In genomic region chr15:88882851-88883250, GRCm38 (mm10) we compare ENCODE assay signal across 25 mouse cellular contexts. TPM values are rescaled to one million over a fixed set of nuclear protein-coding genes. Genes with fewer than 3 reads are reported as not detected.
A peak's percentile ranks its signal among the peaks of the same experiment; 100 is the strongest.
DNase-seq lines count a peak whose midpoint lies in the region; ATAC-seq and TF ChIP-seq lines count a peak whose summit lies in the region.
"Had no signal": no experiment of that assay in that cellular context is flagged by ENCODE, and none has a peak within 500 bp of the region (broad histone marks: within the 10 kb centered on the region; RNA-seq: fewer than 3 reads in every experiment).

No protein-coding gene starts in this region.

- in situ Hi-C loops in CH12.LX (cut with MboI; ENCODE audit: low pct_ligation_motif_present, low pct_unique_long_range_greater_than_20kb, low sequenced_read_pairs): no loop called here

- no peaks in the 10 kb centered on the region for H3K27me3 ChIP-seq in forebrain, embryonic 11.5 days (ENCODE audit: control insufficient read depth, insufficient read depth, low read length)
- H3K27me3 ChIP-seq in forebrain, embryonic 14.5 days (replicated peaks; ENCODE audit: control insufficient read depth, insufficient read depth, low read length): no peaks in the 10 kb centered on the region
- H3K27me3 ChIP-seq in lung, postnatal 0 days (replicated peaks; ENCODE audit: insufficient read depth, low read length): no peaks in the 10 kb centered on the region
- peaks cover 74% of the 10 kb centered on the region for H3K27me3 ChIP-seq in CH12.LX (replicated peaks)
- H3K27me3 ChIP-seq: forebrain, embryonic 12.5 days; heart, embryonic 13.5 days had no signal

- H3K36me3 ChIP-seq in forebrain, embryonic 11.5 days (ENCODE audit: control insufficient read depth, insufficient read depth, low read length): no peaks in the 10 kb centered on the region
- H3K36me3 ChIP-seq in forebrain, embryonic 14.5 days (ENCODE audit: control insufficient read depth, insufficient read depth, low read length): no peaks in the 10 kb centered on the region
- H3K36me3 ChIP-seq in lung, postnatal 0 days (ENCODE audit: insufficient read depth, low read length): no peaks in the 10 kb centered on the region
- H3K36me3 ChIP-seq in CH12.LX (replicated peaks in 1 of 2; ENCODE audit: control insufficient read depth in 1 of 2, insufficient read depth in 1 of 2, low read length in 1 of 2): no peaks in the 10 kb centered on the region
- H3K36me3 ChIP-seq: forebrain, embryonic 12.5 days; heart, embryonic 10.5 days; heart, embryonic 13.5 days had no signal

- WGBS in forebrain, embryonic 11.5 days: 73% methylated on average over 4 of the region's 4 CpGs
- 59% methylated on average over 4 of the region's 4 CpGs for WGBS in forebrain, embryonic 14.5 days
- WGBS in lung, postnatal 0 days: 32% methylated on average over 4 of the region's 4 CpGs

- ATAC-seq in forebrain, embryonic 11.5 days (replicated peaks; ENCODE audit: low FRiP score): no peak
- no peak for ATAC-seq in forebrain, embryonic 14.5 days
- peak; percentile 44 for ATAC-seq in lung, postnatal 0 days
- ATAC-seq: activated CD4-positive, CD25-positive, alpha-beta regulatory T cell, adult 4 months; forebrain, embryonic 16.5 days; hindbrain, postnatal 0 days had no signal

- H3K4me2 ChIP-seq in forebrain, embryonic 11.5 days (ENCODE audit: low read depth, low read length, severe bottlenecking): no peak overlapping the region
- H3K4me2 ChIP-seq in forebrain, embryonic 14.5 days (ENCODE audit: low read length): no peak overlapping the region
- no peak overlapping the region for H3K4me2 ChIP-seq in lung, postnatal 0 days (replicated peaks; ENCODE audit: low read depth, low read length)
- H3K4me2 ChIP-seq in CH12.LX (ENCODE audit: insufficient read depth, low read depth, poor library complexity, severe bottlenecking): no peak overlapping the region
- H3K4me2 ChIP-seq: forebrain, embryonic 12.5 days; heart, embryonic 13.5 days; hindbrain, embryonic 14.5 days had no signal

- no peak overlapping the region for H3K9ac ChIP-seq in forebrain, embryonic 11.5 days (ENCODE audit: low read length)
- H3K9ac ChIP-seq in forebrain, embryonic 14.5 days (ENCODE audit: low read length): no peak overlapping the region
- H3K9ac ChIP-seq in lung, postnatal 0 days (replicated peaks; ENCODE audit: low read depth): no peak overlapping the region
- no peak overlapping the region for H3K9ac ChIP-seq in CH12.LX (ENCODE audit: insufficient read depth, low read depth)
- H3K9ac ChIP-seq: forebrain, embryonic 12.5 days; heart, embryonic 13.5 days; hindbrain, embryonic 14.5 days had no signal

- dilution Hi-C loops in CH12.LX (cut with MboI; ENCODE audit: extremely low pct_ligation_motif_present, extremely low pct_unique_long_range_greater_than_20kb, low sequenced_read_pairs): no loop called here

- TF ChIP-seq POLR2A in CH12.LX (IDR thresholded peaks at IDR 0.05; ENCODE audit: low read depth, low read length): no peak

- no peak for TF ChIP-seq CTCF in lung, postnatal 0 days (IDR thresholded peaks at IDR 0.05)
- TF ChIP-seq CTCF in CH12.LX (conservative IDR thresholded peaks at IDR 0.05 in 1 of 2, IDR thresholded peaks at IDR 0.05 in 1 of 2; ENCODE audit: low read depth in 2 of 2, low read length in 2 of 2): no peak

- no peaks in the 10 kb centered on the region for H3K79me2 ChIP-seq in CH12.LX (replicated peaks; ENCODE audit: control insufficient read depth, extremely low read depth, insufficient read depth, poor library complexity, severe bottlenecking)

- H3K4me3 ChIP-seq in forebrain, embryonic 11.5 days (ENCODE audit: low read depth, low read length): no peak overlapping the region
- no peak overlapping the region for H3K4me3 ChIP-seq in forebrain, embryonic 14.5 days (ENCODE audit: low read depth, low read length)
- no peak overlapping the region for H3K4me3 ChIP-seq in lung, postnatal 0 days (ENCODE audit: low read depth, low read length)
- H3K4me3 ChIP-seq in CH12.LX (replicated peaks in 1 of 3; ENCODE audit: low read depth in 2 of 3, low read length in 2 of 3, poor library complexity in 1 of 3): no peak overlapping the region
- H3K4me3 ChIP-seq: forebrain, embryonic 12.5 days; heart, adult 2 months; heart, embryonic 10.5 days; heart, embryonic 13.5 days had no signal

- no peak overlapping the region for H3K27ac ChIP-seq in forebrain, embryonic 11.5 days (ENCODE audit: low read depth, low read length)
- no peak overlapping the region for H3K27ac ChIP-seq in forebrain, embryonic 14.5 days (ENCODE audit: low read depth, low read length)
- H3K27ac ChIP-seq in lung, postnatal 0 days (ENCODE audit: low read length): no peak overlapping the region
- no peak overlapping the region for H3K27ac ChIP-seq in CH12.LX (ENCODE audit: insufficient read depth, low read depth)
- H3K27ac ChIP-seq: forebrain, embryonic 12.5 days; heart, adult 2 months; heart, embryonic 10.5 days; heart, embryonic 13.5 days; hindbrain, embryonic 14.5 days; hindbrain, postnatal 0 days had no signal

- no peak for TF ChIP-seq EP300 in lung, postnatal 0 days (IDR thresholded peaks at IDR 0.05)
- TF ChIP-seq EP300 in CH12.LX (IDR thresholded peaks at IDR 0.05; ENCODE audit: low read length): no peak

- no peaks in the 10 kb centered on the region for H3K4me1 ChIP-seq in forebrain, embryonic 11.5 days (replicated peaks; ENCODE audit: control insufficient read depth, insufficient read depth, low read length)
- H3K4me1 ChIP-seq in forebrain, embryonic 14.5 days (ENCODE audit: control insufficient read depth, insufficient read depth, low read length): no peaks in the 10 kb centered on the region
- H3K4me1 ChIP-seq in lung, postnatal 0 days (ENCODE audit: insufficient read depth, low read depth, low read length): no peaks in the 10 kb centered on the region
- H3K4me1 ChIP-seq in CH12.LX (ENCODE audit: control insufficient read depth in 1 of 2, insufficient read depth in 2 of 2): no peaks in the 10 kb centered on the region
- H3K4me1 ChIP-seq: forebrain, embryonic 12.5 days; heart, embryonic 13.5 days had no signal

- DNase-seq in forebrain, embryonic 11.5 days (ENCODE audit: low spot score): peak; percentile 28
- DNase-seq in forebrain, embryonic 14.5 days (ENCODE audit: low spot score): no peak
- DNase-seq in lung, postnatal 0 days (ENCODE audit: low spot score): peak; percentile 66
- no peak for DNase-seq in lung, postnatal 14 days
- DNase-seq in CH12.LX (ENCODE audit: extremely low read depth) (no peak), adipocyte (ENCODE audit: low spot score) (peak; percentile 67)
- no peak for DNase-seq in layer of hippocampus, postnatal 10 days (ENCODE audit: low spot score in 2 of 2)
- no peak for DNase-seq in retina, embryonic 14.5 days (ENCODE audit: low spot score)
- DNase-seq: adrenal gland, postnatal 10 days; adrenal gland, postnatal 36 days; cerebellum, adult 18-20 months; cerebellum, adult 9-10 months; cerebellum, postnatal 14 days; gastrocnemius, postnatal 10 days; gastrocnemius, postnatal 36 days; heart, adult 2 months; heart, postnatal 14 days; heart, postnatal 4 days had no signal

- H3K9me3 ChIP-seq in forebrain, embryonic 11.5 days (ENCODE audit: control insufficient read depth, low read length): no peaks in the 10 kb centered on the region
- H3K9me3 ChIP-seq in forebrain, embryonic 14.5 days (replicated peaks; ENCODE audit: control insufficient read depth, low read length): no peaks in the 10 kb centered on the region
- H3K9me3 ChIP-seq in lung, postnatal 0 days (ENCODE audit: low read length): no peaks in the 10 kb centered on the region
- peaks cover 11% of the 10 kb centered on the region for H3K9me3 ChIP-seq in CH12.LX (replicated peaks; ENCODE audit: low read length)
- H3K9me3 ChIP-seq: forebrain, embryonic 12.5 days; heart, embryonic 10.5 days; heart, embryonic 13.5 days had no signal

- no peak for TF ChIP-seq RAD21 in CH12.LX (IDR thresholded peaks at IDR 0.05; ENCODE audit: low read depth, low read length)

TF ChIP-seq in CH12.LX, 34 proteins besides CTCF, POLR2A, EP300 and RAD21:
- TF ChIP-seq ZNF384 (IDR thresholded peaks at IDR 0.05; ENCODE audit: low read depth, low read length): 0 out of 2 replicates have a peak, but pooled peaks have one; percentile 11
- no peak for TF ChIP-seq BHLHE40 (IDR thresholded peaks at IDR 0.05; ENCODE audit: low read depth, low read length)

RNA-seq across cellular contexts. Expression of gene Pim3, which starts 20.9 kb away (rescaled TPM):
- 42.0 and 42.7 TPM in 2 replicates for polyA plus RNA-seq in forebrain, embryonic 11.5 days (2014; fragmentation: Nextera tagmentation; extraction: Ambion mirVana)
- 49.1 and 52.9 TPM in 2 replicates for polyA plus RNA-seq in forebrain, embryonic 14.5 days (2014; fragmentation: Nextera tagmentation; extraction: Ambion mirVana)
- 66.0 and 69.6 TPM in 2 replicates for polyA plus RNA-seq in lung, postnatal 0 days (2015; fragmentation: Nextera tagmentation; extraction: Ambion mirVana)
- total RNA-seq in CH12.LX (2012; rRNA removed) (19.0 and 20.4 TPM in 2 replicates), CH12.LX (2014; rRNA removed) (19.9 and 26.0 TPM in 2 replicates)
- polyA plus RNA-seq in CH12.LX (2012; ENCODE audit: insufficient read length, low read depth): 11.4 and 14.1 TPM in 2 replicates
- 10 to 100 TPM; 35.7 to 39.5 TPM for total RNA-seq in layer of hippocampus, postnatal 10 days (2021)

Comparison
In these comparisons a context has a peak if more than half of its experiments do, and no peak if none do; other contexts are left out.
1. DNase-seq: peak in forebrain, embryonic 11.5 days (single experiment), lung, postnatal 0 days (single experiment) and adipocyte (single experiment); none in forebrain, embryonic 14.5 days (single experiment), lung, postnatal 14 days (single experiment), CH12.LX (single experiment), layer of hippocampus, postnatal 10 days (0 of 2) and retina, embryonic 14.5 days (single experiment).